Mouse (Mus musculus) lung, postnatal 4 days (tissue): ENCODE measurements around the gene Hdhd3.
A peak's percentile ranks its signal among the peaks of the same experiment; 100 is the strongest.

ENCODE experiments used
- DNase-seq, 2 experiments: peaks; one replicate each; pipeline ENCODE4 v3.0.0; 2021

Gene Hdhd3

DNA sequence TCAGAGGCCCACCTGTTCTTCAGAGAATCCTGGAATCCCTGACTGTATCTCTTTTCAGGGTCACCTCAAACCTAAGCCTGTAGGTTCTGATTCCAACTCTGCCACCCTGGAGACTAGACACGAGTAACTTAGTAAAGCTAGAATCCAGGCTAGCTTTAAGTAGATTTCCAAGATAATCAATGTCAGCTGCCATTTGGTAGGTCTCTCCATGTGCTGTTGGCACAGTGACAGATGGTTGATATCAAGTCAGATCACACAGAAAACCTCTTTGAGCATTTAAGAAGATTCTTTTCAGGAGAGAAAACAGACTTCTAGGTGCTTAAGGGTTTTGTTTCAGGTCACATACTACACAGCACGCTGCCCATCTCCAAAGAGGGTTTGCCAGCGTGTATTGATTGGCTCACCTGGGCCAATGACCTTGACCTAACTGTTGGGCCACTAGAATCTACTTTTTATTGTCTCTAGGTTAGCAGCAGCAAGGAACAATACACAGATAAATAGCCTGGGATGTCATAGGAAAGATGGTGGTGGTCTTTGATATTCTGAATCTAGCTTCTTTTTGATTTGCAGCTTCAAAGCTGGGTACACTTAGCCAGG, at the start of gene Hdhd3:
Gene Hdhd3 (minus strand): TSS at position 94 of the 597 bp plus-strand sequence.
- no peak for DNase-seq

DNA sequence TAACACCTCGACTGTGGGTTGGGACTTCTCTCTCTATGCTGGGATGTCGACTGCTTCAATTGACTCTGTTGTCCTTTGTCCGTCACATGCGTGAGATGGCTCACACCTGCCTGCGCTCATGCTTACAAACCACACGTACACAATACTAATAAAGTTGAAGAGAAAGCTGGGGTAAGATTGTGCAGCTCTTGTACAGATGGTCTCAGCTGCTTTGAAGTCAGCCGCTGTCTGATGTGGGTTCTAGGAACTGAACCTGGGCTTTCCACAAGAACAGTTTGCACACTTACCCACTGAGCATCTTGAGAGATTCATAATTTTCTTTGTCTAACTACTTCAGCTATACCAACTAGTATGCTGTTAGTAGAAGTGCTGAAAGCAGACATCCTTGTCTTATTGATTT, 48.7 kb upstream of the Hdhd3 start:
- no peak for DNase-seq

- no peak for DNase-seq
Observed at GRCm38 (mm10) chr4:62544801-62545200, 41.5 kb upstream of the Hdhd3 start.

- DNase-seq = no peak
Observed at GRCm38 (mm10) chr4:62543782-62544181, 40.5 kb upstream of the Hdhd3 start.

DNA sequence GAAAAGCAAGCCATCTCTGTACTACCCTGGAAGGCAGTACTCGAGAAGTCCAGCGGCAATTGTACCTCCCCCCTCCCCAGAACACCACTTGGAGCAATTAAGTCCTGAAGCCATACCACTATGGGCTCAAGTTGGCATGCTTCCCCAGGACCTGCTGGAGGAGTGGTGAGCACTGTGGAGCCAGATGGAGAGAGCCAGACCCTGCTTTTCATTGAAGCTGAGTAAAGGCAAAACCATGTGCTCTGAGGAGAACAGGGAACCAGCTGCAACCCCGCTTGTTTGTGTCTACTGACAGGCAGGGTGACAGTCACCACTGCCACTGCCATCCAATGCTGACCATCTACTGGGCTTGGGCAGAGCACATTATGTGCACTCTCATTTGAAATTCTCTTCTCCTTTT, 38.5 kb upstream of the Hdhd3 start:
- DNase-seq = no peak

GRCm38 (mm10) chr4:62533729-62534128, 30.5 kb upstream of the Hdhd3 start:
- DNase-seq = no peak

DNA sequence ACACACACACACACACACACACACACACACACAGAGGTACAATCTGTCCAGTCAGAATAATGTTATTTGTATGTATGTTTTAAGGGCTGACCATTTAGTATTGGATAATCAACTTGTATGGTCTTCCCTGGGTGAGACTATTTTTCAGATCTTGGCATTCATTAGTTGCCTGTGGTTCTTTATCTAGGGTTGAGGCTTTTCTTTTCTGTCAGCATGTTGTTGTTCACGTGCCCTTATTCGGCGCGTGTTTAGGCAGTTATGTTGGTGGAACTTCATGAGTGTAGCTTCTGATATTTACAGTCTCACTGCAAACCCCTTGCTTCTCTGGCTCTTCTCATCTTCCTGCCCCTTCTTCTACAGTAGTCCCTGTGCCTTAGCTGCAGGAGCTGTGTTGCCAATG, 24.4 kb upstream of the Hdhd3 start:
- no peak for DNase-seq

- no peak for DNase-seq
Observed at GRCm38 (mm10) chr4:62526256-62526655, 23.0 kb upstream of the Hdhd3 start.

DNA sequence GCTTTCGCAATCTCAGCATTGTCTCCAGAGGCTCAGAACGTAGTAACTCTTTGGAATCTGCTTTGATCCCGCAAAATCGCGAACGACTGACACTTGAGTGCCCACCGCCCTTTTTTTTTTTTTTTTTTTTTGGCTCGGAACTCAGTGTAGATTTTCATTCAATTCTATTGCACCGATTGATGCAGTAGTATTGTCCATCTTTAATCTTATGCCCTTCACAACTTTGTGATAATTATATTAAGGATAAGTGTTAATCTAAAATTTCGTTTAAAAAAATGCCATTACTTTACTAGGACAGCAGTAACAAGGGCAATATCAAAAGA, 22.2 kb upstream of the Hdhd3 start:
- DNase-seq = no peak

GRCm38 (mm10) chr4:62524651-62525488, 21.6 kb upstream of the Hdhd3 start, which contains the start of the genes Pole3 and 4933430I17Rik:
Gene Pole3 (minus strand): TSS chr4:62525068.
Gene 4933430I17Rik (plus strand): TSS chr4:62525369.
- DNase-seq = peak; percentile 98

DNA sequence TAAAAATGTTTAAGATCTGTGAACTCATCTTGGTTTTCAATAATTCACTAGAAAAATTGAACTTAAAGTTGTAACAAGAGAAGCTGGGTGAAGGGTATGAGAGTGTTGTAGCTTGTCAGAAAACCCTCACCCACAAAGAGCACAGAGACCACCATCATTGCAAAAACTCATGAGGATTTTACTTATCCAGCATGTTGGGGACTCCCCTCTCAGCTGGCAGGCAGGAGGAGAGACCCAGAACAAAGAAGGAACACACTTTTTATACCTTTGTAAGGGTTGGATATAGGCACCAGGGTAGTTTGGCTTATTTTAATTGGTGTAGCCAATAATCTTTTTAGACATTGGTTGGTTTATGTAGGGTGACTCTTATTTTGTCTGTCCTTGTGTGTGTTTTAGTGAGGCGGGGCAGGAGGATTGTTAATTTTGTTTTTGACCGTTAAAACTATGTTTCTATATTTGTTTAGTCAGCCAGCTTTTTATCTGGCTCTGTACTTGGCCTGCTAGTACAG, 17.7 kb upstream of the Hdhd3 start:
- no peak for DNase-seq

GRCm38 (mm10) chr4:62519849-62520233, 16.6 kb upstream of the Hdhd3 start, which contains the start of gene Alad:
Gene Alad (minus strand): TSS chr4:62519918.
- DNase-seq = peak; percentile 90 to 94

DNA sequence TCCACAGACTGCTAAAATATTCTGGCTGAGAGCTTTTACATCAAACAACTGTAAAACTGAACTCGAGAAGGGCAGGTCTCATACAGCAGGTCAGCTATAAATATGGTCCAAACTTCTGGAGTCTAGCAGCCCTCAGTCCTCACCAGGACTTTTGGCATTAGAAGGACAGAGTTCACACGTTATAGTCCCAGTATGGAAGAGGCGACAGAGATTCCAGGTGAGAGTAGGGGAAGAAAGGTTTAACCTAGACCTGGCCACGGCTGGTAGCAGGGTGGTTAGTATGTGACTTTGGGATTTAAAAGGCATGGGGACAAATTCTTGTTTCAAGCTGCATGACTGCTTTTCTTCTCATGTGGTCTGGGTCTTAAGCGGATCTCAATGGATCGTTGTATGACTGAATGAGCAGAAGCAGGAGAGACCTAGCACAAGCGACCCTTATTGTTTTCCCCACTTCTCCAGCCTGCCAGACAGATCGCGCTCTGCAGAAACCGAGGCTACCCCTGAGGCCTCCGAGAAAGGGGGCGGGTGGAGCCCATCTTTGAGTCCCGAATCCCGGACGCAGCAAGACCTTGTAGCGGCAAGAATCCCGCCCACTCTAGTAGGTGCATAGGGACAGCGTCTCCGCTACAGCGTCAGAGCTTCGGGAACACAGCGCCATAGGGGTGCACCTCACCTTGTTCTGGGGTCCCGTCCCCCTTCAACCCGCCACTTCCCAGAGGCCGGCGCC, 16.0 kb upstream of the Hdhd3 start:
- DNase-seq = no peak

GRCm38 (mm10) chr4:62518416-62519121, 15.3 kb upstream of the Hdhd3 start:
- peak; percentile 29 to 61 for DNase-seq

DNA sequence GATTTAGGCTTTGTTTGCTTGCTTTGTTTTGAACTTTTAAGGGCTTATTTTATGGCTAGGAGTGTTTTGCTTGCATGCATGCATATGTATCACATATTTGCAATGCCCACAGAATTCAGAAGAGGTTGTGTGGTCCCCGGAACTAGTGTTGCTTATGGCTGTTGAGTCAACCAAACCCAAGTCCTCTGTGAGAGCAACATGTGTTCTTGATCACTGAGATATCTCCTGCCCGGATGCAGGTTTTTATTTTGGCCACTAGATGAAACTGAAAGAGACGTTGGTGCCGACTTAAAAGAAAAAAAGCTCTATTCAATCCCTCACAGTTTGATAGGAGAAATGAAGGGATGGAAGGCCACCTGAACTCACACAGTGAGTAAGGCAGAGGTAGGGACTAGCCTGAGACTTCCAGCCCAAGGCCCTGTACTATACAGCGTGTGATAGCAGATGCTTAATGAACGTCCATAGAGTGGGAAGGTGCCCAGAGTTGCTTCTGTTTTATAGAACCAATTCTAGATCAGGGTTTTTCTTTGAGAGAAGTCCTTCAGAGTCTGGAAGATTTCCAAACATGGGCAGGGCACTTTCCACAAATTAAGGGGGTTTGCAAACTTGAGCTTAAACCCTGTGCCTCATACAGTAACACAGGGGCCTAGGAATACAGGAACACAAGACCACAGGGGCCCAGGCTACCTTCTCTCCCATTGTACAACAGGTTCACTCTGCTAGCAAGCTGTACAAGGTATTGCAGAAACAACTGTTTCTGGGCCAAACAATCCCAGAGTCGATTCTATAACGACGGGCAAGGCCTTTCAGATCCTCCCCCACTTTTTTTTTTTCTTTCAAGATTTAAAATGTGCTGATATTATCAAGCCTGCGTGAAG, 14.5 kb upstream of the Hdhd3 start:
- DNase-seq = no peak

DNA sequence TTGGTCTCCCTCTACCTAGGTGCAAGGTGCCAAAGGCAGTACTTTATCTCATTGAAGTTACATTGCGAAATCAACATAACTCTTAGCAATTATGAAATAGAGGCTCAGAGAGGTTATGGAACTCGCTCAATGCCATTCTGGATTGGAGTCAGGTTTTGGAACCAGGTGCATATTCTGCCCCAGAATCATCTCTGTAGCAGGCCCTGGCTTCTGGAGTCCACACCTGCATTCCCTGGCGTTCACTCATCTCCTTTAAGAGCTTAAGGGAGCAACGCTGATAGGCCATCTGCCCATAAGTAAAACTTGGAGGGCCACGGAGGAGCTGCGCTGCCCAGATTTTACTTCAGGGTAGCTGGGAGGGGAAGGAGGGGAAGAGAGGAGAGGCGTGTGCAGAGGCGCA, 13.8 kb upstream of the Hdhd3 start:
- DNase-seq = peak; percentile 27 to 41

GRCm38 (mm10) chr4:62516579-62516978, 13.3 kb upstream of the Hdhd3 start:
- peak; percentile 16 to 50 for DNase-seq

DNA sequence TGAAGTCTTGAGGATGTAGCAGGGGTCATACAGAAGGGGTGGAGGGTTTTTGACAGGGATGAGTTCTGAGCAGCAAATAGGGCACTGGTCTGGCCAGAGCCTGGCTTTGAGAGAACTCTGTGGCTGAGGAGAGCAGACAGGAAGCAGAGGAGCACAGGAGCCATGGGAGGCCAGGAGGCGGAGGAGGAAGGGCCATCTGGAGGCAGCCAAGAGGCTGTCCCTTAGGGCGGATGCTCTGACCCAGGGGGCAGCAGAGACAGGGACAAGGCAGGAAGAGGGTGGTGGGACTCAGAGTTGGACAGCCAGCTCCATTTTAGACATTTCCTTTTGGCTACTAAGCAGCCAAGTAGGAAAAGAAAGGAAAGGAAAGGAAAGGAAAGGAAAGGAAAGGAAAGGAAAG, 12.8 kb upstream of the Hdhd3 start:
- DNase-seq = peak; percentile 72 to 82

- peak in 1 of 2 experiments; percentile 21 for DNase-seq
Observed at GRCm38 (mm10) chr4:62515490-62515889, 12.2 kb upstream of the Hdhd3 start.

DNA sequence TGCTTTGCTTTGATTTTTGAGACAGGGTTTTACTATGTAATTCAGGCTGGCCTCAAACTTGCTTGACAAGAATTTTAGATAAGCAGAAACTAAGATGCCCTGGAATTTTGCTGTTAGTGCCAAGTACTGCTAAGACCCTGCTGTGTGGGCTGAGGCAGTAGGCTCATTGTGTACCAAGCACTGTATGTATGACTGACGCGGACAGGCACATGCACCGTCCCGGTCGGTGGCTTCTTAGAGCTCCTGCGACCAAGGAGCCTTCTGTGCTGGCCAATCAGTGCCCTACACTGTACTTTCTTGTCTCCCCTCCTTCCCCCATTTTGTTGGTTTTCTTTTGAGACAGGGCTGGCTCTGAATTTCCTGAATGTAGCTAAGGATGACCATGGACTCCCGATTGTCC, 11.7 kb upstream of the Hdhd3 start:
- DNase-seq = no peak

DNA sequence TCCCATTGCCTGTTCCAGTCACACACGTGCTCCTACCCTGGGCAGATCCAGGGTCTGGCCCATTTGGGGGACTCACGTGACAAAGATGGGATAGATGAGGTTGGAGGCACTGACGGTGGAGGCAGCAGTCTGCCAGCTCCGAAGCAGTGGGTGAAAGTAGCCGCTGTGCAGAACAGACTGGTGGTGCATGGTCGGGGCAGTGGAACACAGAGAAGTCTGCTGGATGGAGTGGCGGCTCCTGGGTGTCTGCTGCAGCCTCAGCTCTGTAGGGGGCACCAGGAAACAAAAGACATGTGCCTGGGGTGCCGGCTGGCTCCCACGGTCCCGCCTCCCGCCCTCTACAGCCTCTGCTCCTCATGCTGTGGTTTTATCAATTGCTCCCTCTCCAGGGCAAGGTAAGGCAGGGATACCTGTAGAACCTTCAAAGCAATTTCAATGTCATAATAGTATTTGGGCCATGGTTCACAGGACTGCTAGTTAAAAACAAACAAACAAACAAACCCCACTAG, 10.8 kb upstream of the Hdhd3 start:
- DNase-seq = peak in 1 of 2 experiments; percentile 28

DNA sequence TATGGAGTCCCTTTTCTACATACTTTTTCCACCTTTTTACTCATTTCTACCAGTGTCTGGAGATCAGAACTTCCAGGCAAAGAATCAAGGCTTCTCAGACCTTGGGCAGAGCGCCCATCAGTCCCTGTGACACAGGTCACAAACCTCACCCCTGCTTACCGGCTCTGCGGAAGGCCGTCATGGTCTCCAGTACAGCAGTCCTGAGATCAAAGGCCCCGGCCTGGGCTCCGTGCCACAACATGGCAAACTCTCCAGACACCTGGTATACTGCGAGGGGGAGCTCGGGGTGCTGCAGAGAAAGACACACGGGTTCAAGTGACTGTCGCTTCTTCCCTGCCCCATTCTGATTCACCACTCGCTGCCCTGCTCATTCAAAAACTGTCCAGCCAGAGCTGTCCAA, 6.7 kb upstream of the Hdhd3 start:
- DNase-seq = no peak
